16 mouse cellular contexts compared by ENCODE assay signal in the genomic region with DNA sequence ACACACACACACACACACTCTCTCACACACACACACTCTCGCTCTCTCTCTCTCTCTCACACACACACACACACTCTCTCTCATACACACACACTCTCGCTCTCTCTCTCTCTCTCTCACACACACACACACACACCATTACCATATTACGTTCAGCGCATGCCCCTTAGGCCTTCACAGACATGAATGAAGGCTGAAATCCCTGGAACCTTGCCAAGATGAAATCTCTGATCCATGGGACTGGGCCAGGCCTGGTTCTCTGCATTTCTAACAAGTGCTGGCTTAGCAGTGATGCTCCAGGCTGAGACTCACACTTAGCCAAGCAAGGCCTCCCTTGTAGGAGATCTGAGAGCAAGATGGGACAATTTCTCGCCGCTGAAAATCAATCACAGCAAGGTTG. TPM values are rescaled to one million over a fixed set of nuclear protein-coding genes. Genes with fewer than 3 reads are reported as not detected.
DNase-seq lines count a peak whose midpoint lies in the region; ATAC-seq and TF ChIP-seq lines count a peak whose summit lies in the region.
"Had no signal": no experiment of that assay in that cellular context is flagged by ENCODE, and none has a peak within 500 bp of the region (broad histone marks: within the 10 kb centered on the region; RNA-seq: fewer than 3 reads in every experiment).

No protein-coding gene starts in this region.

- no peaks in the 10 kb centered on the region for H3K9me3 ChIP-seq in liver, embryonic 12.5 days (replicated peaks)
- H3K9me3 ChIP-seq: lung, embryonic 15.5 days had no signal

- H3K9ac ChIP-seq in liver, embryonic 12.5 days = peak overlapping the region; percentile 65
- H3K9ac ChIP-seq: lung, embryonic 15.5 days had no signal

- H3K27me3 ChIP-seq in cerebellum, adult 2 months (ENCODE audit: control insufficient read depth, insufficient read depth, low read length) = no peaks in the 10 kb centered on the region
- peaks cover 19% of the 10 kb centered on the region for H3K27me3 ChIP-seq in liver, embryonic 12.5 days (replicated peaks)
- H3K27me3 ChIP-seq: lung, embryonic 15.5 days; Patski had no signal

- TF ChIP-seq CTCF in cerebellum, adult 2 months (IDR thresholded peaks at IDR 0.05; ENCODE audit: borderline replicate concordance, insufficient read depth, low read depth, low read length) = no peak

- 47% methylated on average over 6 of the region's 6 CpGs for WGBS in cerebellum, adult 2 months
- WGBS in liver, embryonic 12.5 days (ENCODE audit: insufficient replicate concordance) = 88% methylated on average over 6 of the region's 6 CpGs

- no peak overlapping the region for H3K27ac ChIP-seq in cerebellum, adult 2 months (ENCODE audit: insufficient read depth, low read length)
- H3K27ac ChIP-seq in liver, embryonic 12.5 days = peak overlapping the region; percentile 97
- H3K27ac ChIP-seq: kidney, postnatal 0 days; lung, embryonic 15.5 days had no signal

- no peak overlapping the region for H3K4me3 ChIP-seq in cerebellum, adult 2 months (replicated peaks; ENCODE audit: insufficient read depth, low read depth, low read length)
- H3K4me3 ChIP-seq in liver, embryonic 12.5 days = peak overlapping the region; percentile 29
- H3K4me3 ChIP-seq: lung, embryonic 15.5 days had no signal

- ATAC-seq in liver, embryonic 12.5 days = no peak

- H3K4me2 ChIP-seq in liver, embryonic 12.5 days = peak overlapping the region; percentile 51
- H3K4me2 ChIP-seq: lung, embryonic 15.5 days had no signal

- intact Hi-C loops in left cerebral cortex, postnatal 4 days (cut with DNase I) = no loop called here
- intact Hi-C loops in left cerebral cortex, postnatal 10 days (cut with DNase I) = no loop called here

- peak; percentile 40 to 41 for DNase-seq in cerebellum, postnatal 14 days
- DNase-seq in cerebellum, adult 2 months = no peak
- peak; percentile 43 for DNase-seq in left cerebral cortex, postnatal 4 days
- DNase-seq in left cerebral cortex, postnatal 10 days (ENCODE audit: extremely low spot score in 1 of 2, low spot score in 2 of 2) = no peak
- peak; percentile 59 for DNase-seq in NIH3T3 (ENCODE audit: low read depth)
- no peak for DNase-seq in lung, postnatal 4 days
- DNase-seq in gastrocnemius, postnatal 4 days (ENCODE audit: low spot score in 2 of 2) = no peak
- DNase-seq: cerebellum, postnatal 36 days; gastrocnemius, postnatal 36 days; thymus, adult 18-20 months had no signal

- no peaks in the 10 kb centered on the region for H3K4me1 ChIP-seq in cerebellum, adult 2 months (ENCODE audit: control insufficient read depth, insufficient read depth, low read length)
- H3K4me1 ChIP-seq in liver, embryonic 12.5 days = peaks cover 76% of the 10 kb centered on the region
- H3K4me1 ChIP-seq: lung, embryonic 15.5 days had no signal

- TF ChIP-seq POLR2A in cerebellum, adult 2 months (IDR thresholded peaks at IDR 0.05; ENCODE audit: borderline replicate concordance, insufficient read depth, low read length) = no peak

- no peaks in the 10 kb centered on the region for H3K36me3 ChIP-seq in liver, embryonic 12.5 days
- H3K36me3 ChIP-seq: lung, embryonic 15.5 days had no signal

RNA-seq across cellular contexts. Expression of gene Mc3r, which starts 8.1 kb away (rescaled TPM):
- polyA plus RNA-seq in cerebellum, adult 2 months (2012; rRNA removed) = 0.18 and 0.27 TPM in 2 replicates
- under 1 TPM; 0.18 TPM for total RNA-seq in left cerebral cortex, postnatal 4 days (2021)
- under 1 TPM; 0.47 to 0.49 TPM for total RNA-seq in left cerebral cortex, postnatal 10 days (2021)
- 0.05 and 0.12 TPM in 2 replicates for polyA plus RNA-seq in liver, embryonic 12.5 days (2016; fragmentation: Nextera tagmentation; extraction: Ambion mirVana)
- total RNA-seq in gastrocnemius, postnatal 4 days (2021) = not detected
- total RNA-seq: gastrocnemius, postnatal 36 days; hematopoietic stem cell, adult 5-6 weeks had no signal
- polyA plus RNA-seq: kidney, postnatal 0 days; lung, embryonic 15.5 days; Patski; spleen, adult 2 months had no signal

Comparison
In these comparisons a context has a peak if more than half of its experiments do, and no peak if none do; other contexts are left out.
1. DNase-seq: peak in cerebellum, postnatal 14 days (2 of 2), left cerebral cortex, postnatal 4 days (single experiment) and NIH3T3 (single experiment); none in cerebellum, adult 2 months (0 of 2), left cerebral cortex, postnatal 10 days (0 of 2), lung, postnatal 4 days (0 of 2) and gastrocnemius, postnatal 4 days (0 of 2).